Mouse (Mus musculus) ES-Bruce4 (cell line): ENCODE measurements around the gene Gnrhr. TPM values are rescaled to one million over a fixed set of nuclear protein-coding genes. Genes with fewer than 3 reads are reported as not detected.

Source experiments
- H3K27ac ChIP-seq: 2 replicates; pipeline ENCODE4 v1.5.1; 2012; ENCODE audit warnings: low read length, inconsistent platforms; ENCODE audit not compliant: insufficient read depth
- H3K27me3 ChIP-seq: 2 replicates; pipeline ENCODE4 v1.6.1; 2012; ENCODE audit warnings: mild to moderate bottlenecking, low read length, inconsistent platforms; ENCODE audit not compliant: control insufficient read depth, poor library complexity, insufficient read depth, severe bottlenecking
- H3K36me3 ChIP-seq: 2 replicates; pipeline ENCODE4 v1.6.1; 2012; ENCODE audit warnings: inconsistent platforms, mild to moderate bottlenecking, low read length, moderate library complexity; ENCODE audit not compliant: control insufficient read depth, poor library complexity, insufficient read depth, severe bottlenecking
- H3K4me1 ChIP-seq: one replicate; pipeline ENCODE4 v1.8.1; 2011; ENCODE audit warnings: low read length; ENCODE audit not compliant: control insufficient read depth, insufficient read depth
- H3K4me3 ChIP-seq: 2 replicates; pipeline ENCODE4 v1.5.1; 2011; ENCODE audit warnings: low read depth, mild to moderate bottlenecking, low read length
- H3K9ac ChIP-seq: 2 replicates; pipeline ENCODE4 v1.6.1; 2012; ENCODE audit warnings: low read depth, mild to moderate bottlenecking, inconsistent platforms; ENCODE audit not compliant: poor library complexity, severe bottlenecking
- H3K9me3 ChIP-seq: replicated peaks from 2 replicates; pipeline ENCODE4 v1.6.1; 2012; ENCODE audit warnings: mild to moderate bottlenecking, low read length, inconsistent platforms; ENCODE audit not compliant: control insufficient read depth, poor library complexity, insufficient read depth, severe bottlenecking
- CTCF ChIP-seq: IDR thresholded peaks from one replicate; pipeline ENCODE4 v1.8.1; 2011; ENCODE audit warnings: low read depth, low read length
- EP300 ChIP-seq: IDR thresholded peaks from 2 replicates; pipeline ENCODE4 v1.6.1; 2011; ENCODE audit warnings: low read depth, low read length; ENCODE audit not compliant: insufficient read depth
- POLR2A ChIP-seq: IDR thresholded peaks from one replicate; pipeline ENCODE4 v1.8.1; 2011; ENCODE audit warnings: low read length; ENCODE audit not compliant: insufficient read depth
- polyA plus RNA-seq: library from polyadenylated mRNA; stranded (reverse); fragments of >200 nt; gene quantifications from 2 replicates; pipeline ENCODE4 v1.2.4, GENCODE M21; 2011; ENCODE audit warnings: low read depth; ENCODE audit not compliant: missing spikeins, insufficient read depth, insufficient read length

Gene Gnrhr
- polyA plus RNA-seq, result not detected in 2 replicates

- Histone ChIP-seq H3K9ac (no peak within 1 kb of the TSS), H3K27me3 (no peaks in the 10 kb centered on the region), H3K4me1 (no peaks in the 10 kb centered on the region), H3K4me3 (no peak within 1 kb of the TSS), H3K9me3 (no peaks in the 10 kb centered on the region), H3K36me3 (no peaks in the 10 kb centered on the region), H3K27ac (no peak within 1 kb of the TSS)
- TF ChIP-seq POLR2A (no peak), CTCF (no peak), EP300 (no peak)
Measured at GRCm38 (mm10) chr5:86197801-86198200, at the start of gene Gnrhr. Gene Gnrhr, minus strand, starts transcription at chr5:86197901.

DNA sequence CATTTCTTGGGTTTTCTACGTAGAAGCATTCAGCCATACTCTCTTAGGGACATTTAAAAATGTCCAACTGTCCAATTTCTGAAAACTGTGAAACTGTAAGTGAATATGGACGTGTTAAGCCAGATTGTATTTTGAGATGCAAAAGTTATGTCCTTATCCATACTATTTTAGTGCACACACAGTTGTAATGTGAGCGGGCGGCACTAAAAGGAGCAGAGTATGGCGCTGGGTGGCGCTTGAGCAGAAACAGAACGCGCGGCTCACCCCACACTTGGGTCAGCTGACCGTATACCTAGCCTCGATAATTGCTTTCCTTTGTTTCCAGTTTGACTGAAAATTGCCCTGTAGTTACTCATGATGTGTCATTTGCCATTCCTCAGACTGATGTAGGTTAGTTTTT lies 48.9 kb upstream of the Gnrhr start:
- Histone ChIP-seq H3K27me3 (no peaks in the 10 kb centered on the region), H3K27ac (no peak overlapping the region), H3K4me1 (no peaks in the 10 kb centered on the region), H3K4me3 (no peak overlapping the region), H3K9me3 (no peaks in the 10 kb centered on the region), H3K36me3 (no peaks in the 10 kb centered on the region), H3K9ac (no peak overlapping the region)
- TF ChIP-seq EP300, result no peak
- no peak for TF ChIP-seq POLR2A
- TF ChIP-seq CTCF, result no peak

DNA sequence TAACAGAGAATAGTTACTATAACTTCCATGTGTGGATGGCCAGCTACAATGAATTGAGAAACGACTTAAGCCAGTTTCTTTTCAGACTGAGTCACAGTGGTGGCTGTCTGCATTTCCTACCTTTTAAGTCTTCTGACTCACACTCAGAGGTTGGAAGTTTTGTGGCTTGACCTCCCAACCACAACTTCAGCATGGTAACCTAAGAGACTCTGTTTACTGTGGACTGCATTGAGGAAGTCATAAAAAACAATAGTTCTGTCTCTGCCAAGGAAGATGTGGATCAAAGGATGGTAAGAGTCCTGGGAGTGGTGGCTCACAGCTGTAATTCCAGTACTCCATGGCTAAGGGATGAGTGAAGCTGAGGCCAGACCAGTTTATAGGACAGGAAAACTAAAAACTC lies 47.2 kb upstream of the Gnrhr start:
- no peak for TF ChIP-seq EP300
- TF ChIP-seq POLR2A, result no peak
- TF ChIP-seq CTCF, result no peak
- Histone ChIP-seq H3K4me3 (no peak overlapping the region), H3K27ac (no peak overlapping the region), H3K36me3 (no peaks in the 10 kb centered on the region), H3K27me3 (no peaks in the 10 kb centered on the region), H3K9me3 (no peaks in the 10 kb centered on the region), H3K4me1 (no peaks in the 10 kb centered on the region), H3K9ac (no peak overlapping the region)

DNA sequence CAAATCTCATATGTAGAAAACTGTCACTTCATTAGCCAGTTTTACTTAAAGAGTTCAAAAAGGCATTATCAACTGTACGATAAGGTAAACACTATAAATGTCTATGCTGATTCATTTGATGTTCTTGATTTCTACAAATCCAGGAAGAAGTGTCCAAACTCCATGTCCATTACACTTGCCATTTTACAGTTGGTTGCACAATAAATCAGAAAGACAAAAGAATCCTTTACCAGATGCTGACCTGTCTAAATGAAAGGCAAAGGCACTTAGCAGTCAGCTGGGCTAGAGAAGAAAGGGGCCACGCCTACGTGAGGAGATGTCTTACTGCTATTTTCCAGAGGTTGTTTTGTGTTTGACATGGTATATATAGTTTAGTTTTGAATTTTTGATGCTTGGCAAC lies 46.6 kb upstream of the Gnrhr start:
- no peak overlapping the region for H3K9ac ChIP-seq
- no peak overlapping the region for H3K27ac ChIP-seq
- no peaks in the 10 kb centered on the region for H3K36me3 ChIP-seq
- no peaks in the 10 kb centered on the region for H3K4me1 ChIP-seq
- TF ChIP-seq POLR2A, result no peak
- TF ChIP-seq CTCF, result no peak
- no peak for TF ChIP-seq EP300
- no peaks in the 10 kb centered on the region for H3K9me3 ChIP-seq
- H3K27me3 ChIP-seq, result no peaks in the 10 kb centered on the region
- H3K4me3 ChIP-seq, result no peak overlapping the region

DNA sequence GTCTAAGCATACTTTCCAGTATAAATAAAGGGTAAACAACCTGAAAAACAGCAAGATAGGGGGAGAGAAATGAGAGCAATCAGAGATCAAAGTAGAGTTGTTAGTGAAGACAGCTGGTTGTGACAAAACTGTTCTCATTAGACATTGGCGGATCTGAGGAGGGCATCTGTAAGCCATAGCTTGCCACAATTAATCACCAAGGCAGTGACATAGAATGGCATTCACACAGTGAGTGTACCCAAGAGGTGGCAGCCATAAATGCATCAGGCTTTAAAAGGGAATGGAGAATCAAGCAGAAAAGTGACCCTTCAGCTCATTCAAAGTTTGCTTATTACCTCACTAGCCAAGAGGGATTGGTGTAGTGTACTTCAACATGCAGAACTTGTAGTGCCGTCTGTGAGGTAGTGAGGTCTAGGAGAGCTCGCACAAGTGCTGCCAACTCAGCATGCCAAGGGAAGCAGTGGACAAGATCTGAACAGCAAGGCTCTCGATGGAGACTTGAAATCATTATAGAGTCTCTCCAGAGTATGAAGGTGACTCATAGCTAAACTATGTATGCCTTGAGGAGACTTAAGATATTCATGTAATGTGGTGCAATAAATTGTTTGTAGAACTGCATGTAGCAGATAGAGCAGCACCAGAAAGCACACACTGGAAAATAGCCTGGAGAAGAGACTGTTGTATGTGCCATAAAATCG lies 29.6 kb upstream of the Gnrhr start:
- no peak overlapping the region for H3K27ac ChIP-seq
- no peaks in the 10 kb centered on the region for H3K9me3 ChIP-seq
- H3K27me3 ChIP-seq, result no peaks in the 10 kb centered on the region
- no peak overlapping the region for H3K9ac ChIP-seq
- TF ChIP-seq POLR2A, result no peak
- no peak for TF ChIP-seq EP300
- TF ChIP-seq CTCF, result no peak
- H3K4me1 ChIP-seq, result no peaks in the 10 kb centered on the region
- no peak overlapping the region for H3K4me3 ChIP-seq
- no peaks in the 10 kb centered on the region for H3K36me3 ChIP-seq

- no peaks in the 10 kb centered on the region; the same call in 1 of the 2 replicates for H3K27me3 ChIP-seq
- no peak overlapping the region for H3K4me3 ChIP-seq
- no peaks in the 10 kb centered on the region for H3K9me3 ChIP-seq
- no peak overlapping the region for H3K9ac ChIP-seq
- no peak for TF ChIP-seq EP300
- no peak for TF ChIP-seq CTCF
- TF ChIP-seq POLR2A, result no peak
- no peaks in the 10 kb centered on the region for H3K4me1 ChIP-seq
- no peak overlapping the region for H3K27ac ChIP-seq
- no peaks in the 10 kb centered on the region for H3K36me3 ChIP-seq
Measured at GRCm38 (mm10) chr5:86191356-86191755, 6.3 kb downstream of the Gnrhr start.
